ENCODE assay signal across 30 mouse cellular contexts in the genomic region with DNA sequence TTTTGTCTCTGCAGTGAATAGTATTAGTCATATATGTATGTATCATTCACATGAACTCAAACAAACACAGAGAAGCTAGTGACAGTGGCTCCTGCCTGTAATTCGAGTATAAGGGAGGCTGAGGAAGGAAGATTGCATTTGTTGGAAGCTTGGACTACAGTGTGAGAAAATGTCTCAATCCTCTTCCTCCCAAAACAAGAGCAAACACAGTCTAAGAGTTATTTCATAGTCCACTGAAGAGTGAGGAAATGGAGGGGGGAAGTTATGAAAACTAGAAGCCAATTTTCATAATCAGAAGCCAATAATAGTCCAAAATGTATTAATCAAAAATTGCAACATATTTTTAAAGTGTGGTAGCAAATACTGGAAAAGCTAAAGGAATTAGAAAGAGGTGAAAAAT.
"Had no signal": no experiment of that assay in that cellular context is flagged by ENCODE, and none has a peak within 500 bp of the region (broad histone marks: within the 10 kb centered on the region; RNA-seq: fewer than 3 reads in every experiment).

No protein-coding gene starts in this region.

- H3K4me1 ChIP-seq: limb, embryonic 10.5 days; limb, embryonic 12.5 days; limb, embryonic 13.5 days; limb, embryonic 15.5 days; liver, embryonic 12.5 days; liver, embryonic 13.5 days; liver, embryonic 15.5 days; lung, embryonic 15.5 days; megakaryocyte, embryonic 14.5 days; midbrain, embryonic 10.5 days; midbrain, embryonic 12.5 days; midbrain, embryonic 13.5 days; midbrain, embryonic 15.5 days; neural tube, embryonic 12.5 days had no signal

- H3K36me3 ChIP-seq: limb, embryonic 10.5 days; limb, embryonic 12.5 days; limb, embryonic 13.5 days; limb, embryonic 15.5 days; liver, embryonic 12.5 days; liver, embryonic 13.5 days; liver, embryonic 15.5 days; lung, embryonic 15.5 days; midbrain, embryonic 10.5 days; midbrain, embryonic 12.5 days; midbrain, embryonic 13.5 days; midbrain, embryonic 15.5 days; neural tube, embryonic 12.5 days had no signal

- DNase-seq: left cerebral cortex, postnatal 4 days; liver; liver, embryonic 13.5 days; liver, postnatal 0 days; lung, adult 18-20 months; lung, embryonic 14.5 days; lung, postnatal 10 days; lung, postnatal 14 days; lung, postnatal 36 days; lung, postnatal 4 days; midbrain, embryonic 14.5 days had no signal

- H3K27me3 ChIP-seq: limb, embryonic 12.5 days; limb, embryonic 13.5 days; limb, embryonic 15.5 days; liver, embryonic 12.5 days; liver, embryonic 13.5 days; liver, embryonic 15.5 days; lung, embryonic 15.5 days; megakaryocyte, embryonic 14.5 days; midbrain, embryonic 12.5 days; midbrain, embryonic 13.5 days; midbrain, embryonic 15.5 days; neural tube, embryonic 12.5 days had no signal

- H3K4me3 ChIP-seq: left cerebral cortex, adult 2 months; limb, embryonic 10.5 days; limb, embryonic 12.5 days; limb, embryonic 13.5 days; limb, embryonic 15.5 days; liver, embryonic 12.5 days; liver, embryonic 13.5 days; liver, embryonic 15.5 days; lung, embryonic 15.5 days; megakaryocyte, embryonic 14.5 days; midbrain, embryonic 10.5 days; midbrain, embryonic 12.5 days; midbrain, embryonic 13.5 days; midbrain, embryonic 15.5 days; myocyte; neural tube, embryonic 12.5 days had no signal

- H3K27ac ChIP-seq: left cerebral cortex, adult 2 months; limb, embryonic 10.5 days; limb, embryonic 12.5 days; limb, embryonic 13.5 days; limb, embryonic 15.5 days; liver, embryonic 12.5 days; liver, embryonic 13.5 days; liver, embryonic 14.5 days; liver, embryonic 15.5 days; lung, embryonic 15.5 days; macrophage; midbrain, embryonic 10.5 days; midbrain, embryonic 12.5 days; midbrain, embryonic 13.5 days; midbrain, embryonic 15.5 days; neural tube, embryonic 12.5 days had no signal

- ATAC-seq: liver, embryonic 12.5 days; liver, postnatal 0 days; lung, postnatal 0 days; midbrain, embryonic 13.5 days; midbrain, embryonic 15.5 days; midbrain, embryonic 16.5 days had no signal
